Mouse (Mus musculus): ENCODE measurements around the gene Ctbp2. TPM values are rescaled to one million over a fixed set of nuclear protein-coding genes. Genes with fewer than 3 reads are reported as not detected.
A peak's percentile ranks its signal among the peaks of the same experiment; 100 is the strongest.
"Not testable (repeated sequence)": the region's sequence is repeated elsewhere in the genome, so short reads cannot be mapped to it uniquely, and the experiment has no call there.

Ctbp2 gene
- total RNA-seq, 2 experiments from 2014 or later = 35.8 to 35.9 TPM

DNA sequence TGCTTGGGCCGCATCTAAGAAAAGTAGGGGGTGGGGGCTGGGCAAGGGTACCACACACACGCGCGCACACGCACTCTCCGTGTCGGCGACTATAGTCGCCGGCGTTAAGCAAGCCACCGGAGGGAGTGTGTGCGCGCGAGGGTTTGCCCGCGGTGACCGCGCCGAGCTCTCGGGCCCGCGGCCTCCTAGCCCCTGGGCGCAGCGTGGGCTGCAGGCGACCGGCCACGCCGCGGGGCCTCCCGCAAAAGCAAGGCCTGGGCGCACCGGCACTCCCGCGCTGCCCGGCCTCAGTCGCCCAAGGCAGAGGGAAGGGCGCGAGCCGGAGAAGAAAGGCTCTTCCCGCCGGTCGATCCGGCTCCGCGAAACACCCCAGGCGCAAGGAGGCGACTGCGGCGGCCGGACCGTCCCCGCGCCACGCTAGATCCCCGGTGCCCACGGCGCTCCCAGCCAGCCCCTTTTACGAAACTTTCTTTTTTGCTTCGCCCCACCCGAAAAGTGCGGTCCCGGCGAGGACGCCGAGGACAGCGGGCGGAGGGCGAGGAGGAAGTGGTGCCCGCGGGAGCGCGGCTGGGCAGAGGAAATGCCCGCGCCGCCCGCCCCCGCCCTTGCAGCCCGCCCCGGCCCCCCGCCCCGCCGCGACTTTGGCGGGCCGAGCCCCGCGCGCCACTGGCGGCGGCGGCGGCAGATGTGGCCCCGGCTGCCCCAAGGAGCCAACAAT, 2.3 kb downstream of the Ctbp2 start:
- intact Hi-C loops (cut with DNase I) = loop anchor here (2.0 to 5.0 kb wide), 4 partner anchors 35 to 515 kb away; partner anchors contain the start of gene Edrf1
- peak; percentile 66 to 70 for DNase-seq

GRCm38 (mm10) chr7:133121080-133121607, 3.0 kb downstream of the Ctbp2 start:
- intact Hi-C loops (cut with DNase I) = loop anchor here (5.0 kb wide), 2 partner anchors 34 to 69 kb away; no protein-coding TSS in a partner anchor
- DNase-seq = no peak

DNA sequence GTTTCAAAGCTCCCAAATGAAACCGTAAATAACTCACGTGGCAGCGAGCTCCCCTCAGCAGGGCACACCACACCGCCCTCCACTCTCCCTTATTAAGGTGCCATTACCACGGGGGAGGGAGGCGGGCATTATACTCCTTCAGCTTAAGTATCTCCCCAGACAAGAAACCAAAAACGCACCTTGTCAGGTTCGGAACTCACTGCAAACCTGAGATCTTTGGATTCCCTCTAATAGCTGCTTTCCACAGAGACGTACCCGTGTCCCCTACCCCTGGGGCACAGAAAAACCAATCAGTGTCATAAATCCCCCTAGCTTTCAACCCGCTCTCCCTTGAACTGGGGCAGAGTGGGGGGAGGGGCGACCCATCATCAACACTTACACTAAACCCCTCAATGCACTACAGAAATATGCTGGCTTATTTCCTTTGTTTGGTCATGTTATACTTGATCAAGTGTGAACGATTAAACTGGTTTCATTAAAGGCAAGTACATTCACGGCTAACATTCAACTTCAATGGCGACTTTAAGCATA, 3.9 kb downstream of the Ctbp2 start:
- DNase-seq = no peak
- intact Hi-C loops (cut with DNase I) = loop anchor here (5.0 kb wide), 2 partner anchors 33 to 68 kb away; no protein-coding TSS in a partner anchor

- intact Hi-C loops (cut with DNase I) = loop anchor here (2.0 kb wide), 1 partner anchor 15 kb away; no protein-coding TSS in a partner anchor
- no peak for DNase-seq
These were observed 6.3 kb downstream of the Ctbp2 start for GRCm38 (mm10) chr7:133117815-133118214.

GRCm38 (mm10) chr7:133116542-133116941, 7.6 kb downstream of the Ctbp2 start:
- DNase-seq = no peak
- intact Hi-C loops (cut with DNase I) = loop anchor here (2.0 kb wide), 1 partner anchor 14 kb away; no protein-coding TSS in a partner anchor

DNA sequence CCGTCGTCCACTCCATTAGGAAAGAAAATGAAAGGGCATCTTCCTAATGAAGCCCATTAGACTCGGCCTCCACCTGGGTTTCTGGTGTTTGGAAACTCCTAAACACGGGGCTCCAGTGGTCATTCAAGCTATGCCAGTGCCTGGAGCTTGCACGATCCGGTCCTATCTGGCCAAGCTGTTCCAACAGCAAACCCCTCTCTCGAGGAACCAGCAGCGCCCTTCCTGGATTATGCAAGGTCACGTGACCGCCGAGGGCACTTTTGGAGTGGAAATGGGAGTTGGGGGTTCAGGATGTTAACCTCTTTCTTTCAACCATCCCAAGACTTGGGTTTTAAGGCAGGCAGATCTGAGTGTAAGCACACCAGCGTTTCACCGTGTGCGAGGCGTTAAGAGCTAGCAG, 8.3 kb downstream of the Ctbp2 start:
- DNase-seq = peak in 1 of 2 experiments; percentile 41
- intact Hi-C loops (cut with DNase I) = loop anchor here (2.0 kb wide), 1 partner anchor 13 kb away; no protein-coding TSS in a partner anchor

DNA sequence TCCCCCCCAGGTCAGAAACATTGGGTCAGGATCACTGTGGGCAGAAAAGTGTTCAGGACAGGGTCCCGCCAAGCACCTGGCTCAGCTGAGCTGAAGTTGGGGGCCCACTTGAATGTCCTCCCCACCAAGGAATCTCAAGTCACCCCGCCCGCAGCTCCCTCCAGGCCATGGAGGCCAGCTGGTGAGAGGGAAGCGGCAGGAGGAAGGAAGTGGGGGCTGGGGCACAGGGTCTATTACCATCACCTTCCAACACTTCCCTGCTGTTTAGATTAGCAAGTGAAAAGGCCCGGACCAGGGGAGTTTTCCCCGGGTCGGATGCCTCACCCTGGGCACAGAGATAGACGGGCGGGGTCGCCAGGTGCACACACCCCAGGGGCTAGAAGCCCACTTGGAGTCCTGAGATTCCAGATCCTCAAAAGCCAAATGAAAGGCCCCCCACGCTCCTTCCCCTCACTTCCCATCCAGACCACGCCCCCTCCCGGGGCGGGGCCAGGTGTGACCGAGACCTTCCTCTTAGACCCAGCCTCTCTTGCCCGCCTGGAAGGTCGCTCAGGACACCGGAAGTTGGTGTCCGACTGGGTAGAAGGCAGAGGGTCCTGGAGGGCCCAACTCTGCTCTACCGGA, 9.2 kb downstream of the Ctbp2 start:
- intact Hi-C loops (cut with DNase I) = no loop called here
- peak; percentile 42 to 54 for DNase-seq

- no peak for DNase-seq
- intact Hi-C loops (cut with DNase I) = no loop called here
These were observed 10.8 kb downstream of the Ctbp2 start for GRCm38 (mm10) chr7:133113185-133113895.

- intact Hi-C loops (cut with DNase I) = no loop called here
These were observed 11.8 kb downstream of the Ctbp2 start for GRCm38 (mm10) chr7:133112351-133112831.

DNA sequence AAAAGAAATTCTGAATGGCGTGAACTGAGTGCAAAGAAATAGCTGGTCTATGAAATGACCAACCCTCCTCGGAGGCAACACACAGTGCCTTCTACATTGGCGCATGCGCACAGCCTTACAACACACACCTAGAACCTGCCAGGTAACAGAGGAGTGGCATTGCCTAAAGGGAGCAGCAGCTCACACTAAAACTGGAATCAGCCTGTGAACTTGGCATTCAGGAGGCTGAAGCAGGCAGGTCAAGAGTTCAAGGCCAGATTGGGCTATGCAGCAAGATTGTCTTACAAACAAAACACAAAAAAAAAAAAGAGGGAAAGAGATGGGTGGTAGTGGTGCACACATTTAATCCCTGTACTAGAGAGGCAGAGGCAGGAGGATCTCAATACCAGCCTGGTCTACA, 14.7 kb downstream of the Ctbp2 start:
- DNase-seq = no peak
- intact Hi-C loops (cut with DNase I) = no loop called here

More at GRCm38 (mm10) chr7:133112351-133112831, 11.8 kb downstream of the Ctbp2 start:
- DNase-seq = no peak

GRCm38 (mm10) chr7:133108695-133109094, 15.5 kb downstream of the Ctbp2 start:
- intact Hi-C loops (cut with DNase I) = no loop called here
- DNase-seq = no peak

- DNase-seq = no peak
- intact Hi-C loops (cut with DNase I) = loop anchor here (2.0 kb wide), 1 partner anchor 14 kb away; no protein-coding TSS in a partner anchor
These were observed 21.6 kb downstream of the Ctbp2 start for GRCm38 (mm10) chr7:133102578-133102977.

GRCm38 (mm10) chr7:133101070-133101469, 23.1 kb downstream of the Ctbp2 start:
- intact Hi-C loops (cut with DNase I) = no loop called here
- no peak for DNase-seq

GRCm38 (mm10) chr7:133100178-133100577, 24.0 kb downstream of the Ctbp2 start:
- intact Hi-C loops (cut with DNase I) = no loop called here
- no peak for DNase-seq

DNA sequence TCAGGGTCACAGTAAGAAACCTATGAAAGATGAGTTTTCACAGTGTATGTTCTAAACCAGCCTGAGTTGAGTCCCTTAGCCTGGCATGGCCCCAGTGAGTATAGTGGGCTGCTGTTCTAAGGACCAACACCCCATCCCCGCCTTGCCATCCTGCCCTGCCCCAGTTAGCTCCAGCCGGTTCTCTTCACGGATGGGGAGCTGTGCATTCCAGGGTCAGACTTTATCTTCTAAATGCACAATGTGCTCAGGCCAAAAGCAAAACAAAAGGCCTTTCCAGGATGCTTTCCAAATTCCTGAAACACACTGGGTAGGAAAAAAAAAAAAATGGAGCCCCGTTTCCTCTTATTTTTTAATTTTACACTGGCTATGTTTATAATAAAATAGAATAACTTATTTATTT, 24.9 kb downstream of the Ctbp2 start:
- intact Hi-C loops (cut with DNase I) = no loop called here
- DNase-seq = peak in 1 of 2 experiments; percentile 45

DNA sequence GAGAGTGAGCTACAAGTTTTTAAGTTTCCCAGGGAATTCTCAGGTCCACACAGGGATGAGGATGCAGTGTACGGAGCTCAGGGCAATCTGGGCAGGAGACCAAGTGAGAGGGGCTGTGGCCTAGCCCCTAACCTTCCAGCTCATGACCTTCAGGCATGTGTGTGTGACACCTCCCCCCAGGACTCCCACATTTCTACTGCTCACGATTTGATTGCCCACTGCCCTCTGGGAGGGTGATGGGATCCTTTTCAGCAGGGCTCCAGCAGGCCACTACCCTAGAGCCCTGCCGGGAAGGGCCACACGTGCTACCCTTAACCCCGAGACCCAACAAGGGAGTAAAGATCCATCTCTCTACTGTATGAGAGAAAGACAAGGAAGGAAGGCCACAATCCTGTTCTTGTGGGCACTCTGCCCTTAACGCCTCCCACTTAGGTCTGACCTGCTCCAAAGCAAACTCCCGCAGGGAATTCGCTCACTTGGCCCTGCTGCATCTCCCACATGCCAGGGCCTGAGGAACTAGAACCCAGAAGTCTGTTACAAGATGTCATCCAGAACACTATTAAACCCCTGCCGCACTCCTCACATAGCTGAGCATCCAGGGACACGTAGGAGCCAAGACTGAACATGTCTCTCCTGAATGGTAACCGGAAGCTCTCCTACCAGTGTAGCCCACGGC, 25.9 kb downstream of the Ctbp2 start:
- peak in 1 of 2 experiments; percentile 49 for DNase-seq
- intact Hi-C loops (cut with DNase I) = no loop called here

DNA sequence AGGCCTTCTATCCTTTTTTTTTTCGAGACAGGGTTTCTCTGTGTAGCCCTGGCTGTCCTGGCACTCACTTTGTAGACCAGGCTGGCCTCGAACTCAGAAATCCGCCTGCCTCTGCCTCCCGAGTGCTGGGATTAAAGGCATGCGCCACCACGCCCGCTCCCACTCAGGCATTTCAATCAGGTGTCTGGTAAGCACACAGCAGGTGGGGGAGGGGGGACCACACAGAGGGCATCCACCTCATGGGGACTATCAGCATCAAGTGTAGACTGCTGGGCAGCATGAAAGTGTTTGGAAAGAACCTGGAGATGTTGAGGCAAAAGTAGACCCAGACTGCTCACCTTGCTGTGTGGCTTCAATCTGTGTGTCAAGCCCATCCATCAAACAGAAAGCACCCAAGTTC, 28.5 kb downstream of the Ctbp2 start:
- intact Hi-C loops (cut with DNase I); DNase-seq: not testable (repeated sequence)

- DNase-seq = no peak
- intact Hi-C loops (cut with DNase I) = no loop called here
These were observed 29.3 kb downstream of the Ctbp2 start for GRCm38 (mm10) chr7:133094711-133095495.

DNA sequence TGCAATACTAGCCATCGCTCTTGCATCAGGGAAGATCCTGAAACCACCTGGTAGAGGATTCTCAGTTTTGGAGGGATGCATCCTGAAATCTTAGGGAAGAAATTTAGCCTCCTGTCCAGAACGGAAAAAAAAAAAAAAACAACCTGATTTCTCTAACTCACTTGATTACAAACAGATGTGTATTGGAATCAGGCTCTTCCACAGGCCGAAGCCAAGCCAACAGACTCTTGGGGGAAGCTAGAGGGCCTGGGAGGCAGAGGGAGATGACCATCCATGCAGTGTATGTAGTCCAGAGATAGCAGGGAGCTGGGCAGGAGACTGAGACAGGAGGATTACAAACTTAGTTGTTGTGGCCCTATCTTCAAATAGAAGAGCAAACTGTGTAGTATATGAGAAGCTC, 30.0 kb downstream of the Ctbp2 start:
- no peak for DNase-seq
- intact Hi-C loops (cut with DNase I) = no loop called here

Measured in heart, postnatal 14 days (tissue).